Mouse (Mus musculus) small intestine, adult 2 months (tissue): ENCODE results near the gene Adssl1. TPM values are rescaled to one million over a fixed set of nuclear protein-coding genes. Genes with fewer than 3 reads are reported as not detected.
A peak's percentile ranks its signal among the peaks of the same experiment; 100 is the strongest.

Experiments used
- H3K27ac ChIP-seq: fragments of 200-500 bp; 2 replicates; pipeline ENCODE4 v1.5.1; 2012; ENCODE audit warnings: low read depth, low read length, control low read depth, inconsistent platforms; ENCODE audit not compliant: insufficient read depth
- H3K27me3 ChIP-seq: fragments of 200-500 bp; 2 replicates; pipeline ENCODE4 v1.6.1; 2012; ENCODE audit warnings: mild to moderate bottlenecking, moderate library complexity, low read length, inconsistent platforms; ENCODE audit not compliant: control insufficient read depth, insufficient read depth
- H3K36me3 ChIP-seq: fragments of 200-500 bp; 2 replicates; pipeline ENCODE4 v1.6.1; 2012; ENCODE audit warnings: mild to moderate bottlenecking, low read length, control low read depth, inconsistent platforms; ENCODE audit not compliant: control insufficient read depth, insufficient read depth
- H3K4me1 ChIP-seq: fragments of 200-500 bp; 2 replicates; pipeline ENCODE4 v1.6.1; 2012; ENCODE audit warnings: low read length, inconsistent platforms, mixed read lengths; ENCODE audit not compliant: control insufficient read depth, insufficient read depth, insufficient read length
- H3K4me3 ChIP-seq: fragments of 200-500 bp; 2 replicates; pipeline ENCODE4 v1.5.1; 2012; ENCODE audit warnings: low read depth, mild to moderate bottlenecking, control low read depth, inconsistent platforms, low read length, moderate library complexity
- CTCF ChIP-seq: fragments of 200-500 bp; IDR thresholded peaks from 2 replicates; pipeline ENCODE4 v1.5.1; 2012; ENCODE audit warnings: low read depth, mild to moderate bottlenecking, control low read depth, inconsistent platforms, low read length, moderate library complexity, mixed read lengths; ENCODE audit not compliant: insufficient replicate concordance, insufficient read length; ENCODE audit errors: extremely low read depth
- POLR2A ChIP-seq: fragments of 200-500 bp; IDR thresholded peaks from 2 replicates; pipeline ENCODE4 v1.6.1; 2012; ENCODE audit warnings: low read depth, mild to moderate bottlenecking, control low read depth, inconsistent platforms, low read length, moderate library complexity
- WGBS: fragments of 180-500 bp; shearing (Covaris S2); methylation state at CpG from one replicate; pipeline ENCODE4 v1.1.7; 2018; 5-methylcytosine and 5-hydroxymethylcytosine counted together
- polyA plus RNA-seq: library from polyadenylated mRNA; depleted of rRNA; stranded (reverse); fragments of >200 nt; gene quantifications from 2 replicates; pipeline ENCODE4 v1.2.3, GENCODE M21; 2012

Gene Adssl1
- polyA plus RNA-seq, 1 experiment, result 5.6 TPM

DNA sequence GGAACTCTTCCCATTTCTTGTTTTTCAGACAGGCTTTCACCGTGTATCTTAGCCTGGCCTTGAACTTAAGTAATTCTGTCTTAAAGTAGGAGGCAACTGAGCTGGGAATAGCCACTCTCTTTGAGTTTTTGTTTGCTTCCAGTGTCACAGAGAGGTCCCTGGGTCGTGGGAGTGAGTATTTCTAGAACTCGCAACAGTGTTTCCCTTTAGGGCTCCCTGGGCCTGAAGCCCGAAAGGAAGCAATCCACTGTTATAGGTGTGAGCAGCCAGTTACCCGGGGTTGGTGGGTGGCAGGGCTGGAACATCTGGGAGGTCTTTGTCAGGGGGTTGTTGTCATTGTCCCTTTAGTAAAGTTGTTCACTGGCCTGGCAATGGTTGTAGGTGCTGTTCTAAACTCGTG lies 26.3 kb downstream of the Adssl1 start:
- peaks cover 7% of the 10 kb centered on the region; the same call in 1 of the 2 replicates for H3K4me1 ChIP-seq
- H3K27me3 ChIP-seq, result no peaks in the 10 kb centered on the region
- H3K4me3 ChIP-seq, result no peak overlapping the region
- H3K27ac ChIP-seq, result no peak overlapping the region
- H3K36me3 ChIP-seq, result no peaks in the 10 kb centered on the region
- no peak for TF ChIP-seq CTCF
- no peak for TF ChIP-seq POLR2A
- 66% methylated on average over 6 of the region's 6 CpGs for WGBS

DNA sequence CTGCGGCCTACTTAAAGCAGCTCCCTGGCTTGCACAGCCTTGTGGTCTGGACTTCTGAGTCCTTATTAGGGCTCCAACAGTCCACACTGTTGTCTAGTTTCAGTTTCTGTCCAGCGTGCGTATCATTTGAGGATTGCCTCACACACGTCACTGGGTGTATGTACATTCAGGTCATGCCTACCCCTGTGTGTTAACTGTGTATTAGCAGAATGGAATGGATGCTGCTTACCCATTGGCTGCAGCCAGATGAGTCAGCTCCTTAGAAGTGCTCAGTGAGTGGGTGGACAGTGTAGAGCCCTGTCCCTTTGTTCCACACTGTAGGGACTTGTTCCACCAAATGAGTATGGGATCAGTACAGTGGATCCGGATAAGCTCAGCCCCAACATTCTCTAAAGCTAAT lies 28.2 kb downstream of the Adssl1 start:
- 78% methylated on average over 5 of the region's 5 CpGs for WGBS
- peaks cover 7% of the 10 kb centered on the region; the same call in 1 of the 2 replicates for H3K4me1 ChIP-seq
- no peak overlapping the region for H3K4me3 ChIP-seq
- no peaks in the 10 kb centered on the region for H3K27me3 ChIP-seq
- no peaks in the 10 kb centered on the region for H3K36me3 ChIP-seq
- TF ChIP-seq CTCF, result no peak
- TF ChIP-seq POLR2A, result no peak
- H3K27ac ChIP-seq, result no peak overlapping the region

GRCm38 (mm10) chr12:112651778-112652439 lies 32.1 kb downstream of the Adssl1 start:
- H3K36me3 ChIP-seq, result peaks cover 26% of the 10 kb centered on the region
- H3K4me1 ChIP-seq, result 0 out of 2 replicates have a peak, but pooled peaks cover 2% of the 10 kb centered on the region
- no peak overlapping the region for H3K27ac ChIP-seq
- no peaks in the 10 kb centered on the region for H3K27me3 ChIP-seq
- TF ChIP-seq CTCF (no peak), POLR2A (no peak)
- 57% methylated on average over 5 of the region's 5 CpGs for WGBS
- H3K4me3 ChIP-seq, result no peak overlapping the region

DNA sequence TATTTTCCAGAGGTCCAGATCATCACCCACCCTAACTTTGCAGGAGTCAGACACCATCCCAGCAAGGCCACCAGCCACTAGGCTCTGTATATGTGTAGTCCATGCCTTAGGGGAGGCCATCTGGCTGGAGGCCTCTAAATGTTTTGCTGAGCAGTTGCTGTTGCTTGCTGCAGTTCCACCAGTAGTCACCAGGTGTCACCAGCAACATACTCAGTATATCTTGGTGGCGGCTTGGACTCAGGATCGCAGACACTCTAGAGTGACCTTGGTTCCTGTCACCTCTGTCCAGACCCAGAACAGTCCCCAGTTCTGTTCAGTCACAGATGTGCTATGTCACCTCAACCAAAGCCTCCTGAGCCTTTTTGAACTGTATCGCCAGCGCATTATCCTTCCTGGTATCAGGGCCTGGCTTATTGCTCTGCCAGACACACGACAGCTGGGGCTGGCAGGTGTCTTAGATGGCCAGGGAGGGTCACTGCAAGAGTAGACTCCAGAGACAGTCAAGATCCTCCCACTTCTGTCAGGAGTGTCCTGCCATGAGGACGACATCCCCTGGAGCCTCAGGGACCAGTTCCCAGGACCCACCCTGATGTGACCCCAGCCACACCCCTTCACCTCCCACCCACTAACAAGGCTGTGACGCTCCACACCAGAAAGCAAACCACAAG lies 33.4 kb downstream of the Adssl1 start:
- H3K36me3 ChIP-seq, result peaks cover 40% of the 10 kb centered on the region
- no peaks in the 10 kb centered on the region for H3K4me1 ChIP-seq
- H3K4me3 ChIP-seq, result no peak overlapping the region
- no peaks in the 10 kb centered on the region for H3K27me3 ChIP-seq
- no peak overlapping the region for H3K27ac ChIP-seq
- TF ChIP-seq POLR2A (no peak), CTCF (peak; percentile 80; the same call in 1 of the 2 replicates)
- WGBS, result 25% methylated on average over 7 of the region's 7 CpGs

DNA sequence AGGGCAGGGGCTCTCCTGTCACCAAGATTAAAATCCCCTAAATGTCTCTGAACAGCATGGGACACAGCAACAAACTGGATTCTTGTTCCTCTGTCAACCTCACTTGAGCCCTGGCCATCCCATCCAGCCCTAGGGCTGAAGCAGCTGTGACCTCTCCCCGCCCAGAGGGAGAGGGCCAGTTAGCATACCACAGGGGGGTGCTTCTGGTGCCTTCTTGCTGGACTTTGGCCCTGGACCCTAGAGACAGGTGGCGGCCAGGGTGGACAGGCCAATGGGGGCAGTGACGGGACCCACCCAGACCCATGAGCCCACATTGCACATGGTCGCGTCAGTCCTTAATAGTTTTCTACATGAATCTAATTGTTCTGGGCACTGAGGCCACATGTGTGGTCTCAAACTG lies 34.2 kb downstream of the Adssl1 start:
- TF ChIP-seq CTCF, result no peak
- no peak for TF ChIP-seq POLR2A
- H3K36me3 ChIP-seq, result peaks cover 47% of the 10 kb centered on the region
- H3K27ac ChIP-seq, result no peak overlapping the region
- H3K4me1 ChIP-seq, result no peaks in the 10 kb centered on the region
- no peak overlapping the region for H3K4me3 ChIP-seq
- no peaks in the 10 kb centered on the region for H3K27me3 ChIP-seq
- 95% methylated on average over 5 of the region's 5 CpGs for WGBS

GRCm38 (mm10) chr12:112658619-112659018 lies 38.8 kb downstream of the Adssl1 start:
- TF ChIP-seq CTCF (no peak), POLR2A (no peak)
- Histone ChIP-seq H3K36me3 (peaks cover 70% of the 10 kb centered on the region), H3K4me1 (no peaks in the 10 kb centered on the region), H3K27ac (no peak overlapping the region), H3K4me3 (no peak overlapping the region), H3K27me3 (no peaks in the 10 kb centered on the region)
- 83% methylated on average over 7 of the region's 7 CpGs for WGBS

- TF ChIP-seq CTCF, result peak; percentile 32; the same call in 1 of the 2 replicates
- no peak for TF ChIP-seq POLR2A
- H3K27ac ChIP-seq, result no peak overlapping the region
- no peaks in the 10 kb centered on the region for H3K4me1 ChIP-seq
- no peak overlapping the region for H3K4me3 ChIP-seq
- 75% methylated on average over 6 of the region's 6 CpGs for WGBS
- H3K36me3 ChIP-seq, result peaks cover 67% of the 10 kb centered on the region
- H3K27me3 ChIP-seq, result no peaks in the 10 kb centered on the region
These were observed 39.3 kb downstream of the Adssl1 start for GRCm38 (mm10) chr12:112659109-112659508.
